Mouse (Mus musculus): ENCODE measurements around the gene Frem1.
A peak's percentile ranks its signal among the peaks of the same experiment; 100 is the strongest.

Gene Frem1

DNA sequence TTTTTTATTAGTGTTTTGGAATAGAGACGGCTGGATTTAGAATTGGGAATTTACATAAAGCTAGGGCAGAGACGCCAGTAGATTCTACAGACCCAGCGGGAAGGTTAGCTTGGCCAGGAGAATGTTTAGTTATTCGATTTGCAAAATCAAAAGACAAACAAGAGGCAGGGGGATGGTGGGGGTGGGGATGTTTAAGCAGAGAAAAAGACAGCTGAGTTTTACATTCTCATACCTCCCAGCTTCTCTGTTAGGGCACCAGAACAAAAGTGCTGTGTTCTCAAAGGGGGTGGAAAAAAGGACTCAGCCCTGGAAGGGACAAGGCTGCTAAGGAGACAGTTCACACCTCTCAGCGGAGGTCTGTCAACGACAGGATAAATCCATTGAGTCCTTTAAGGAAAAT lies 180.0 kb downstream of the Frem1 start:
- DNase-seq (ENCODE audit: low spot score in 2 of 2) = no peak

- DNase-seq (ENCODE audit: low spot score in 2 of 2) = no peak
These were observed 181.2 kb downstream of the Frem1 start for GRCm38 (mm10) chr4:82870931-82871330.

GRCm38 (mm10) chr4:82867731-82868445 lies 184.3 kb downstream of the Frem1 start:
- DNase-seq (ENCODE audit: low spot score in 2 of 2) = no peak

DNA sequence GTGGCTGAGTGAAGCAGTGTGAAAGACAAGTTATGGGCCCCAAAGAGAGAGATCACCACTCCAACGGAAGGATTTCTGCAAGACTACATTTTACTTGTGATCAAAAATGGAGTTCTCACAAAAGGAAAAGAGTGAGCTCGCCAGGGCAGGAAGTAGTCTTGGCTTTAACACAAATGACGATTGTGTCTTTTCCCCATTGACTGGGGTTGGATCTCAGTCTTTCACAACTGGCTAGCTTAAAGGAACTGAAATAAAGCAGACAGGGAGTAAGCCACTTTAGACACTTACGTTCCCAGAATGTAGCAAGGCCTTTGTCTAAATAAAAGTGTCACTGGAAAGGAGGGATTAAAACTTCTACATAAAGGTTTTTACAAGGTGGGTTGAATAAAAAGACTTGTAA lies 185.0 kb downstream of the Frem1 start:
- no peak for DNase-seq (ENCODE audit: low spot score in 2 of 2)

- no peak for DNase-seq (ENCODE audit: low spot score in 2 of 2)
These were observed 187.0 kb downstream of the Frem1 start for GRCm38 (mm10) chr4:82864974-82865699.

GRCm38 (mm10) chr4:82863316-82863715 lies 188.8 kb downstream of the Frem1 start:
- no peak for DNase-seq (ENCODE audit: low spot score in 2 of 2)

DNA sequence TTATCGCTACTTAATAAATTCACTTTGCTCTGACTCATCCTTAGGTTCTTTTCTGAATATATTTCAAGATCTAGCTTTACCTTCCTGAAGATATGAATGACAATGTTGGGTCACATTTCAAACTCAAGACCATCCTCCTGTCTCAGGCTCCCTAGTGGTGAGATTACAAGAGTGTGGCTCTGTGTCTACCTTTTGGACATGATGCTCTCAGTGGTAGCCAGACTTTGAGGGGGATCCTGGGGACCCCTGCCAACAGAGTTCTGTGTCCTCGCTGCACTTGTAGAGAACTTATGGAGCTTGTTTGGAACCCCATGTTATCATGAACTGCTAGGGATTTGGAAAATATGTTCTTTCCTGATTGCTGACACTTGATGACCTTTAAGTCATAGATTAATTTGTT lies 190.7 kb downstream of the Frem1 start:
- DNase-seq (ENCODE audit: low spot score in 2 of 2) = no peak

DNA sequence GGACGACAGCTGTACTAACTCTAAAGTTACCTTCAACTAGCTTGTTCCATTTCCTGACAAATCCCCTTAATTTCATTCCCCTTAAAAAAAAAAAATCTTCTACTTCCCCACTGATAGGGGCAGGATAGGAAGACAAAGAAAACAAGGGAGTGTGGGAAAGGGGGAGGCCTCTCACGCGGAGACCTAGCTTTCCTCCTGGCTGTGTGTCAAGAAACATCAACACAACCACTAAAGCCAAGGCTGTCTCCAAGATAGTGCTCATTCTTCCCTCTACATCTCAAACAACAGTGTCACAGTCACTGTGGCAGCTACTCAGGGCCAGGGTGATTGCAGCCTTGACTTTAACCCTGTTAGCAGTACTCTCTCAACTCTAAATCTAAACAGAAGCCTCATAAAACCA lies 191.6 kb downstream of the Frem1 start:
- DNase-seq (ENCODE audit: low spot score in 2 of 2) = no peak

GRCm38 (mm10) chr4:82859131-82860125 lies 192.7 kb downstream of the Frem1 start, which contains the start of gene Zdhhc21:
Zdhhc21 (minus strand) TSS chr4:82859958.
- peak; percentile 76 to 78 for DNase-seq (ENCODE audit: low spot score in 2 of 2)

DNA sequence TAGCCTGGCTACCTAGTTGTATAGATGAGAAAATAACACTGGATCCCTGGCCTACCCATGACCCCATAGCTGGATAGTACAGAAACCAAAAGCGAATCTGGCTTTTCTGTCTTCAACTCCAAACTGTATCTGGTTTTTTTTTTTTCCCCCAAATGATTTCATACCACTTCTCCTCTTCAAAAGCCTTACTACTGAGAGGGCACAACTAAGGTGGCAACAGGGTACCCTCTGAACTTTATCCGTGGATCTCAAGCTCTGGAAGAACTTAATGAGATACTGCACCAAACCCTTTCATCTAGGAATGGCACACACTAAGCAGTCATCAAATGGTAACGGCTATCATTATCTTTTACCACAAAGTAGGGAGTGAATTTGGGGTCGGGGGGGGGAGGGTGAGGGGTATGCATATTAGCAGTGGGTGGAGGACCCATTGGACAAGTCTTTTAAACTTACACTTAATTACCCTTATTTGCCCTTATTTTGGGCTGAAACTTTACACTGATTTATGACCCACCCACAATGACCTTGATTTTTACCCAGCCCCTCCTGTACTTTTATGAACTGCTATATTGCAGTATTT lies 193.6 kb downstream of the Frem1 start:
- no peak for DNase-seq (ENCODE audit: low spot score in 2 of 2)

DNA sequence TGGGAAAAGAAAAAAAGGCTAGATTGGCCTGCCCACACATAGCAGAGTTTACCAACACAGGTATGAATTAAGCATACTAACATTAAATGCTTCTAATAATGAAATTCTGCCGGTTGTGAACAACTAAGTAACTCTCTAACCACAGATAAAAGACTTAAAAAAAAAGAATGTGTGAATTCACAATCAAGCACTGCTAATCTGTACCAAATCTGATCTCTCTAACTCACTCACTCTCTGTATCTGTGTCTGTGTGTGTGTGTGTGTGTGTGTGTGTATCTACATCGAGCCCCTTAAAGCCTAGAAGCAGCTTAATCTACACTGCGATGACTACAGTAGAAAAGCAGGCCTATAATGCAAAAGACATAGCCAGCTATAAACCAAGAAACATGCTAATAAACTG lies 195.2 kb downstream of the Frem1 start:
- no peak for DNase-seq (ENCODE audit: low spot score in 2 of 2)

- DNase-seq (ENCODE audit: low spot score in 2 of 2) = no peak
These were observed 198.3 kb downstream of the Frem1 start for GRCm38 (mm10) chr4:82853809-82854208.

- no peak for DNase-seq (ENCODE audit: low spot score in 2 of 2)
These were observed 203.4 kb downstream of the Frem1 start for GRCm38 (mm10) chr4:82848552-82849234.
